Mouse (Mus musculus) layer of hippocampus, postnatal 36 days (tissue): Measurements from ENCODE around the gene Cenpb. TPM values are rescaled to one million over a fixed set of nuclear protein-coding genes. Genes with fewer than 3 reads are reported as not detected.

Experiments
- DNase-seq, 2 experiments: peaks; one replicate each; pipeline ENCODE4 v3.0.0; 2022
- total RNA-seq, 2 experiments: library from RNA; stranded (reverse); gene quantifications; 2 replicates each; pipeline ENCODE4 v1.2.3; 2021

Gene Cenpb
- total RNA-seq, 2 experiments from 2014 or later = 73.9 to 76.5 TPM

- no peak for DNase-seq
Measured at GRCm38 (mm10) chr2:131196606-131197316, 16.9 kb upstream of the Cenpb start.

- no peak for DNase-seq
Measured at GRCm38 (mm10) chr2:131191005-131191390, 11.1 kb upstream of the Cenpb start.

GRCm38 (mm10) chr2:131190344-131191004 lies 10.6 kb upstream of the Cenpb start:
- DNase-seq = no peak

- no peak for DNase-seq
Measured at GRCm38 (mm10) chr2:131189521-131190309, 9.8 kb upstream of the Cenpb start.

GRCm38 (mm10) chr2:131188311-131188710 lies 8.4 kb upstream of the Cenpb start:
- DNase-seq = no peak

GRCm38 (mm10) chr2:131187602-131187922 lies 7.7 kb upstream of the Cenpb start:
- no peak for DNase-seq

GRCm38 (mm10) chr2:131186771-131187601 lies 7.1 kb upstream of the Cenpb start, which contains the start of the genes Cdc25b and Spef1:
Cdc25b (plus strand) TSS chr2:131186949.
Spef1 (minus strand) TSS chr2:131187282.
- DNase-seq = peak; percentile 77 to 80

- DNase-seq = no peak
Measured at GRCm38 (mm10) chr2:131186343-131186742, 6.5 kb upstream of the Cenpb start.

- peak; percentile 52 to 53 for DNase-seq
Measured at GRCm38 (mm10) chr2:131179246-131179886, 501 bp downstream of the Cenpb start.

- no peak for DNase-seq
Measured at GRCm38 (mm10) chr2:131178828-131179245, 1.0 kb downstream of the Cenpb start.

- no peak for DNase-seq
Measured at GRCm38 (mm10) chr2:131177932-131178331, 1.9 kb downstream of the Cenpb start.

- DNase-seq = no peak
Measured at GRCm38 (mm10) chr2:131176491-131176890, 3.4 kb downstream of the Cenpb start.

GRCm38 (mm10) chr2:131175945-131176309 lies 3.9 kb downstream of the Cenpb start:
- DNase-seq = no peak

GRCm38 (mm10) chr2:131175286-131175944 lies 4.5 kb downstream of the Cenpb start:
- no peak for DNase-seq

- peak; percentile 48 to 68 for DNase-seq
Measured at GRCm38 (mm10) chr2:131174700-131175099, 5.2 kb downstream of the Cenpb start.

- no peak for DNase-seq
Measured at GRCm38 (mm10) chr2:131172322-131172721, 7.5 kb downstream of the Cenpb start.

- peak; percentile 76 to 79 for DNase-seq
Measured at GRCm38 (mm10) chr2:131171401-131172104, 8.3 kb downstream of the Cenpb start.

- DNase-seq = no peak
Measured at GRCm38 (mm10) chr2:131170936-131171335, 8.9 kb downstream of the Cenpb start.

GRCm38 (mm10) chr2:131168914-131169313 lies 11.0 kb downstream of the Cenpb start:
- DNase-seq = no peak

- no peak for DNase-seq
Measured at GRCm38 (mm10) chr2:131167984-131168383, 11.9 kb downstream of the Cenpb start.

GRCm38 (mm10) chr2:131166172-131166571 lies 13.7 kb downstream of the Cenpb start:
- DNase-seq = no peak
